Mouse (Mus musculus) kidney, embryonic 14.5 days (tissue): ENCODE results near the gene Mphosph9. TPM values are rescaled to one million over a fixed set of nuclear protein-coding genes. Genes with fewer than 3 reads are reported as not detected.

Experiments used
- ATAC-seq: fragments of 200-750 bp; cut with Nextera tagmentation; 2 replicates; pipeline ENCODE4 v1.8.0; 2017; ENCODE audit warnings: moderate number of reproducible peaks, mild to moderate bottlenecking, moderate TSS enrichment, moderate library complexity; ENCODE audit not compliant: low FRiP score, low TSS enrichment
- H3K27ac ChIP-seq: fragments of 300-500 bp; sonication (generic); 2 replicates; pipeline ENCODE4 v1.5.1; 2014; ENCODE audit warnings: low read depth, mild to moderate bottlenecking, low read length, moderate library complexity, mixed read lengths
- H3K27me3 ChIP-seq: fragments of 300-500 bp; sonication (generic); 2 replicates; pipeline ENCODE4 v1.6.1; 2014; ENCODE audit warnings: mild to moderate bottlenecking, low read length; ENCODE audit not compliant: control insufficient read depth, insufficient read depth
- H3K36me3 ChIP-seq: fragments of 300-500 bp; sonication (generic); 2 replicates; pipeline ENCODE4 v1.6.1; 2014; ENCODE audit warnings: low read length, mixed read lengths; ENCODE audit not compliant: control insufficient read depth, insufficient read depth
- H3K4me1 ChIP-seq: fragments of 300-500 bp; sonication (generic); 2 replicates; pipeline ENCODE4 v1.6.1; 2014; ENCODE audit warnings: low read length, mixed read lengths; ENCODE audit not compliant: control insufficient read depth, insufficient read depth
- H3K4me2 ChIP-seq: fragments of 300-500 bp; sonication (generic); replicated peaks from 2 replicates; pipeline ENCODE4 v1.6.1; 2014; ENCODE audit warnings: low read depth, mild to moderate bottlenecking, low read length
- H3K4me3 ChIP-seq: fragments of 300-500 bp; sonication (generic); 2 replicates; pipeline ENCODE4 v1.5.1; 2014; ENCODE audit warnings: mild to moderate bottlenecking, low read length
- H3K9ac ChIP-seq: fragments of 300-500 bp; sonication (generic); 2 replicates; pipeline ENCODE4 v1.6.1; 2014; ENCODE audit warnings: low read depth, mild to moderate bottlenecking, low read length, moderate library complexity
- H3K9me3 ChIP-seq: fragments of 300-500 bp; sonication (generic); 2 replicates; pipeline ENCODE4 v1.6.1; 2016; ENCODE audit warnings: low read length; ENCODE audit not compliant: control insufficient read depth
- WGBS: fragments of 180-500 bp; shearing (Covaris S2); extraction: QIAGEN DNeasy Blood & Tissue Kit; methylation state at CpG from one replicate; pipeline ENCODE4 v1.1.7; 2014; 5-methylcytosine and 5-hydroxymethylcytosine counted together
- polyA plus RNA-seq: library from polyadenylated mRNA; unstranded; fragments of >200 nt; fragmentation: Nextera tagmentation; extraction: Ambion mirVana; gene quantifications from 2 replicates; pipeline ENCODE4 v1.2.1, GENCODE M21; 2014

The Mphosph9 gene
- polyA plus RNA-seq, 1 experiment from 2014 or later = 20.8 TPM

DNA sequence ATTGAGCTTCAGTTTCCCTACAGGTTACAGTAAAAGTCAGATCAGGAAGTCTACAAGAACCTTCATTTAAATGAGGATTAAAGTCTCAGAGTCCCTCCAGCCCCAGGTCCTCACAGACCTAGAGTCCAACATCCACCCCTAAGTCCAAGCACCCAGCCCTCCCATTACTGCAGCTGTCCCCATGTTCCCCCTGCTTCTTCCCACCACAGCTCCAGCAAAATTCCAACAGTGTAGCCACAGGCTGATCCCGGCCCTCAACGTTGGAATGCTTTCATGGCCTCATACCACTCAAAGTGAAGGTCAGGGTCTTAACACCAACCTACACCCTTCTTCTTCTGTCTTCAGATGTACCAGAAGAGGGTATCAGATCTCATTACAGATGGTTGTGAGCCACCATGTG lies 116.1 kb downstream of the Mphosph9 start:
- Histone ChIP-seq H3K27ac (no peak overlapping the region), H3K27me3 (no peaks in the 10 kb centered on the region), H3K36me3 (no peaks in the 10 kb centered on the region), H3K4me2 (no peak overlapping the region), H3K4me1 (peaks cover 12% of the 10 kb centered on the region), H3K4me3 (no peak overlapping the region), H3K9ac (no peak overlapping the region), H3K9me3 (no peaks in the 10 kb centered on the region)
- 72% methylated on average over 2 of the region's 2 CpGs for WGBS
- no peak for ATAC-seq

DNA sequence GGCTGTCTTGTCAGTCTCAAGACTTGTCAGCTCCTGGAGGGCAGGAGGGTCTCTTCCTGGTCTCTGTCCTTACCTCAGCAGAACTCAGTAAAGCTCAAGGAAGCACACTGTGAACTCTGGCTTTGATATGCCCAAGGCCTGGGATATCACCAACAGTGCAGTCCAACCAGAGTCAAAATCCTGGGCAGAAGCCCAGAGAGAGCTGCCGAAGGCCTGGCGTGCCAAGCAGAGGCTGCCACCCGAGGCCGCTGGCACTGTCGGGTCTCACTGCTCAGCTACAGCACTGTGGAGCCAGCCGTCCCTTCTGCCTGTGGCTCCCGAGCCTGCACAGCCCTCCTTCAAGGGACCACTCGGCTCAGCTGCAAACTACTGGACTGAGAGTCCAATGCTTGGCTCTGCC lies 116.5 kb downstream of the Mphosph9 start:
- Histone ChIP-seq H3K9ac (no peak overlapping the region), H3K4me1 (peaks cover 16% of the 10 kb centered on the region), H3K27me3 (no peaks in the 10 kb centered on the region), H3K27ac (no peak overlapping the region), H3K9me3 (no peaks in the 10 kb centered on the region), H3K4me3 (no peak overlapping the region), H3K4me2 (no peak overlapping the region), H3K36me3 (no peaks in the 10 kb centered on the region)
- WGBS = 89% methylated on average over 8 of the region's 8 CpGs
- ATAC-seq = no peak

DNA sequence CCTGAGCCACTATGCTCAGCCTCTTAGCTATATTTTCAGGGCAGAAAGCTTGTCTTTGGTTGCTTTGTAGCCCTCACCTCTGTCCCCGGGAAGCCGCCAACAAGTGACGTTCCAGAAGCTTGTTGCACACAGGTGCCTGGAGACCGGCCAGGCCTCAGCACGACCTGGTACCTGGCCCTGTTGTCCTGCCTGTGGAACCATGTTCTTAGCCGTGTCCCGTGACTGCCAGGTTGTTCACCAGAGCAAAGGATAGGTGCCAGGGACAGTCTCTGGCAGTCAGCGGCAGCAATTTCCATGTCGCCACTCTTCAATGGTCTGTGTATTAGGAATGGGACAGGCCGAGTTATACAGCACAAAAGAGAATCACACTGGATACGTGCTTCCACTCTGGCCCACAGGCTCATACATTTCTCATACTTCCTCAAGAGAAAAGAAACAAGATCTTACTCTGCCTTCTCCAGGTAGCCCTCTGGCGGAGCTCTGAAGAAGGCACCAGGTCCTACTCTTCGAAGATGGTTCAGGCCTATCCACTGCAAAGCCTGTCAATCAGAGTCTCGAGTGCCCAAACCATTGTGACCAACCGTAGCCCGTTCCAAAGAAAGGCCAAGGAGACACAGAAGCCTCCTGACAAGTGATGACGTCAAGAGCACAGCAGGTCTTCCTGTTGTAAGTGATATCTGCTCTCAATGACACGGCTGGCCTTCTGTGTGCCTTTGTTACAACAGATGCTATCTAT lies 117.3 kb downstream of the Mphosph9 start:
- no peak for ATAC-seq
- H3K27me3 ChIP-seq = no peaks in the 10 kb centered on the region
- H3K4me3 ChIP-seq = no peak overlapping the region
- H3K4me2 ChIP-seq = no peak overlapping the region
- WGBS = 72% methylated on average over 18 of the region's 18 CpGs
- H3K4me1 ChIP-seq = peaks cover 23% of the 10 kb centered on the region
- H3K36me3 ChIP-seq = no peaks in the 10 kb centered on the region
- H3K9me3 ChIP-seq = no peaks in the 10 kb centered on the region
- no peak overlapping the region for H3K9ac ChIP-seq
- no peak overlapping the region for H3K27ac ChIP-seq

DNA sequence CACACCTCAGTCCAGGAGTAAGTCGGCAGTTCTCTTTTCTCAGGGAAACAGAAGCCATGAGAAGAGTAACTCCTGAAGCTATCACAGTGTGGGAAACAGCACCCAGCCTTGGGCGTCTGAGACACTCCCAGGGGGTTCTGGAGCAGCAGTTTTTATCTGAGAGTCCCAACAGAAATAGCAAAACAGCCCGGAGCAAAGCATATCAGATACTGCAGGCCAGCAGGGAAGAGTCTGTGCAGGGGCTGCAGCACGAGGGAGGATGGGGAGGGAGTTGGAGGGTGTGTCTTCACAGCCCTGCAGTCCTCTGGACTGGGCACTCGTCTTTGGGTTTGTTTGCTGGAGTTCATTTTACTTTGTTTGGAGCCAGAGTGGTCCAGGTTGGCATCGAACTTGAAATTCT lies 117.9 kb downstream of the Mphosph9 start:
- Histone ChIP-seq H3K27me3 (no peaks in the 10 kb centered on the region), H3K4me3 (no peak overlapping the region), H3K9me3 (no peaks in the 10 kb centered on the region), H3K4me1 (peaks cover 28% of the 10 kb centered on the region), H3K27ac (no peak overlapping the region), H3K36me3 (no peaks in the 10 kb centered on the region), H3K4me2 (no peak overlapping the region), H3K9ac (no peak overlapping the region)
- 42% methylated on average over 6 of the region's 6 CpGs for WGBS
- ATAC-seq = no peak

DNA sequence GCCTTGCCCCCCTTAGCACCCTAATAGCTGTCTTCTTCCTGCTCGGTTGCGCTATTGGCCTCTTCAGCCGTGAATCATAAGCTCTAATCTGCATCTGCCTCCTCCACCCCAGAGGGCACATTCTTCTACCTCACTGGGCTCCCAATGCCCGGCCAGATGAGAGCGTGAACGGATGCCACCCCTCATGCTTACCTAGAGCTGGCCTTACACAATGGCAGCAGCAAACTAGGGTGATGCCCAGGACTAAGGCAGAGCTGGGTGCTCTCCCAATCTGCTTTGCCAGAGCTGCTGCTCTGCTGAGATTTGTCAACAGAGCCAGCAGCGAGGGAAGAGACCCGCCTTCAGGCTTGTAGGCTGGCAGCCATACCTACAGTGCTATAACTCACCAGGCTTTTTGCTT lies 119.7 kb downstream of the Mphosph9 start:
- H3K27me3 ChIP-seq = no peaks in the 10 kb centered on the region
- no peak overlapping the region for H3K4me2 ChIP-seq
- no peaks in the 10 kb centered on the region for H3K9me3 ChIP-seq
- no peaks in the 10 kb centered on the region for H3K36me3 ChIP-seq
- ATAC-seq = no peak
- no peak overlapping the region for H3K27ac ChIP-seq
- no peak overlapping the region for H3K9ac ChIP-seq
- H3K4me1 ChIP-seq = peaks cover 32% of the 10 kb centered on the region
- no peak overlapping the region for H3K4me3 ChIP-seq
- 53% methylated on average over 8 of the region's 8 CpGs for WGBS

DNA sequence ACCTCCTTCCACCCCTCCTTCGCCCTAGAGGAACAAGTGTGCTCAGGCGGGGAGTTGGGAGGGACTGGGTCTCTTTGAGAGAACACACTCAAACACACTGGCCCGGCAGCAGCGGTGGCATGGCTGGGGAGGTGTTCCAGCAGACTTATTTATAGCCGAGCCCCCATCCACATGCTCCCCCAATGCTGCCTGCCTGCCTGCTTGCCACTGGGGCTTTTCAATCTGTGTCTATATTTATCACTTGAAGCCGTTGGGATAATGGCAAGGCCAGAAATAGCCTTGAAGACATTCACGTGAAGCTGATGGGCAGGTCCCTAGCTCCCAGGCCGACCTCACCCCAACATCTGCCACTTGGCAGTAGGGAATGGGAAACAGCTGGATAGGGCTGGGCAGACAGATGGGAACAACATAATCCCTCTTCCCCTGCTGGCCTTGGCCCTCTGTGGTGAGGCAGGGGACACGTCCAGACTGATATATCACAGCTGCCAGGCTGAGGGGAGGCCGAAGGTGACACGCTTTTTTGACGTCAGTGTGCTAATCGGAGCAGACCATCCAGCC lies 121.2 kb downstream of the Mphosph9 start:
- H3K9ac ChIP-seq = no peak overlapping the region
- peak; percentile 67 for ATAC-seq
- H3K36me3 ChIP-seq = no peaks in the 10 kb centered on the region
- peaks cover 41% of the 10 kb centered on the region for H3K4me1 ChIP-seq
- H3K4me2 ChIP-seq = no peak overlapping the region
- 18% methylated on average over 13 of the region's 13 CpGs for WGBS
- H3K9me3 ChIP-seq = no peaks in the 10 kb centered on the region
- H3K27ac ChIP-seq = peak overlapping the region; percentile 43; the same call in 1 of the 2 replicates
- H3K4me3 ChIP-seq = no peak overlapping the region
- no peaks in the 10 kb centered on the region for H3K27me3 ChIP-seq

DNA sequence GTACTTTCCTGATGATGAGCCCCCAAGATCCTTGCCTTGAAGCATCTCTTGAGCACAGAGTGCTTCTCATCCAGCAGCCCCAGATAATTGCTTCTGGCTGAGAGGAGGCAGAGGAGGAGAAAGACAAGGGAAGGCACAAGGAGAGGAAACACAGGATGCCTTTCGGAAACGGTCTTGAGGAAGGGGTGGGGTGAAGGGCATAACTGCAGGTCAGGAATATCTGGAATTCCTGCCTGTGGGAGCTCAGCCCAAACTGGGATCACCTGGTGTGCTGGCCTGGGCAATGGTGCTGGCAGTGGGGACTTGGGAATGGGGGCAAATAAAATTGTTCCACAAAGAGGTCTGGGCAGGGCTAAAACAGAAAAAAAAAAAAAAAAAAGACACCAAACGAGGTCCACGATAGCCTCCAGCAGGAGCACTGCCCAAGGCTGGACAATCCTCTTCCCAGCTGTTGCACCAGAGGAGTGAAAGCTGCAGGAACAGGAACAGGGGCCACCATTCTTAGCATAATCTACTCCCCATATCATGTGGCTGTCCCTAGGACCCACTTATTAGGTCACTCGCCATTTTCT lies 121.9 kb downstream of the Mphosph9 start:
- ATAC-seq = no peak
- Histone ChIP-seq H3K36me3 (no peaks in the 10 kb centered on the region), H3K9ac (no peak overlapping the region), H3K27ac (peak overlapping the region; percentile 43; the same call in 1 of the 2 replicates), H3K4me2 (no peak overlapping the region), H3K4me1 (peaks cover 41% of the 10 kb centered on the region), H3K27me3 (no peaks in the 10 kb centered on the region), H3K4me3 (no peak overlapping the region), H3K9me3 (no peaks in the 10 kb centered on the region)
- WGBS = 36% methylated on average over 5 of the region's 5 CpGs

DNA sequence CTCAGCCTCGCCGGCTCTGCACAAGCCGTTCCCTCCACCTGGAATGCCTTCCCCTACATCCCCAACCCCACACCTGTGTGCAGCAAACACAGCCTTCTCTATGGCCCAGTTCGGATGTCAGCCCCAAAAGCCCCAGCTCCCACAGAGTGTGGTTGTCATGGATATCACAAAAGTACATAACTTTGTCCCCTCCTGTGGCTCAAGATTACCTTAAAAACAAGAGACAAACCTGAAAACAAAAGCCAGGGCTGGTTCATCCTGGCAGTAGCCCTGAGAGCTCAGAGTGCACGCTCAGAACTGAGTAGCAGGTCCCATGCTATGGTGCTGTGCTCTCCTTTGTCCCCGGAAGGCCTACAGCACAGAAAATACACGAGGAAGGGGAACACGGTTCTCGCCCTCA lies 122.6 kb downstream of the Mphosph9 start:
- no peak for ATAC-seq
- Histone ChIP-seq H3K4me3 (no peak overlapping the region), H3K9ac (no peak overlapping the region), H3K27ac (no peak overlapping the region), H3K9me3 (no peaks in the 10 kb centered on the region), H3K36me3 (no peaks in the 10 kb centered on the region), H3K4me1 (peaks cover 45% of the 10 kb centered on the region), H3K27me3 (no peaks in the 10 kb centered on the region), H3K4me2 (no peak overlapping the region)
- 75% methylated on average over 9 of the region's 9 CpGs for WGBS

DNA sequence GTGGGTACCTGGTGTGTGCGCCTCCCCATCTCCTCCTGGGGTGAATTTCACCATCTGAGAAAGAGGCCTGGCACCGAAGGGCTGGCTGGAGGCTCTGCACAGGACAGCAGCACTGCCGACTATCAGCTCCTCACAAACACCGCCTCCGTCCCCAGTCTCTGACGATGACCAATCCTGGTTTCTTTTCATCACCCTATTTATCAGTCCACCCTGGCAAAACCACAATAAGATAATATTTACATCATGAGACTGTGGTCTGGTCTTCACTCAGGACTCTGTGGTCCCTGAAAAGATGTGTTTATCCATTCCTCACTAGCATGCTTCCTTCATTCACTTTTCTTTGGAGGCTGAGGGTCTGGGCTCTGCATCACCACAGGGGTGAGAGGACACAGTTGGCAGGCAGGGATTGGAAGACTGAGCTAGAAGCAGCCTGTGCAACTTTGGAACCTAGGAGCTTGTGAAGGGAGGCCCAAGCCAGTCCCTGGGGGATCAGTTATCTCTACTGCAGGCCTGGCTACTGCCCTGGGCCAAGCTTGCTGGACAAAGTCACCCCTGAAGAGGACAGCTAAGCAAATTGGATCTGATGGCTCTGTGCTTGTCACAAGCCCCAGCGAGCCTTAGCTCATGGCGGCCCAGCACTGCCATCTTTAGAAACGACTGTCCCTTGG lies 123.5 kb downstream of the Mphosph9 start:
- no peak for ATAC-seq
- H3K9ac ChIP-seq = no peak overlapping the region
- H3K27ac ChIP-seq = no peak overlapping the region
- no peaks in the 10 kb centered on the region for H3K9me3 ChIP-seq
- H3K36me3 ChIP-seq = no peaks in the 10 kb centered on the region
- H3K4me1 ChIP-seq = peaks cover 53% of the 10 kb centered on the region
- no peak overlapping the region for H3K4me2 ChIP-seq
- H3K27me3 ChIP-seq = no peaks in the 10 kb centered on the region
- 92% methylated on average over 9 of the region's 9 CpGs for WGBS
- H3K4me3 ChIP-seq = no peak overlapping the region
